Comparison of ENCODE assay signal across 8 mouse cellular contexts in the genomic region with DNA sequence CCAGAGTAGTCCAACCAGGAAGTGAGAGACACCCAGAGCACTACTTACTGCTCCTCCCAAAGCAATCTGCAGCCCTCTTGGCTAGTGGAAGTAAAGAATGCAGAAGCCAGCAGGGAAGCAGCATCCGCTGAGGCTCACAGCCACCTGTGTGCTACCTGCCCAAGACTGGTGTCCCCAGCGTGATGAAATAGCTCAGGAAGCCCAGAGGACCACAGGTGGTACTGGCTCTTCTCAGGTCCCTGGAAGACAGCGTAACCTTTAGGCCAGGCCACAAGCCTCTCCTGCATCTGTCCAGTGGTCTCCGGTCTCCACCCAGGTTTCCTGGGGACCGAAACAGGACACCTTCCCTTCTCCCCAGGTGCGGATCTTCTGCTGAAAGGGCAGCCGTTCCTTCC. TPM values are rescaled to one million over a fixed set of nuclear protein-coding genes. Genes with fewer than 3 reads are reported as not detected.
DNase-seq lines count a peak whose midpoint lies in the region; ATAC-seq lines count a peak whose summit lies in the region.

No protein-coding gene starts in this region.

- H3K4me2 ChIP-seq in forebrain, embryonic 16.5 days (ENCODE audit: low read length), result peak overlapping the region; percentile 71
- H3K4me2 ChIP-seq in liver, embryonic 16.5 days (ENCODE audit: low read depth, low read length), result peak overlapping the region; percentile 70

- H3K36me3 ChIP-seq in forebrain, embryonic 16.5 days (ENCODE audit: control insufficient read depth, insufficient read depth), result no peaks in the 10 kb centered on the region
- no peaks in the 10 kb centered on the region for H3K36me3 ChIP-seq in liver, embryonic 16.5 days (ENCODE audit: control insufficient read depth, insufficient read depth)

- no peaks in the 10 kb centered on the region for H3K27me3 ChIP-seq in forebrain, embryonic 16.5 days (replicated peaks; ENCODE audit: control insufficient read depth, insufficient read depth, low read length)
- no peaks in the 10 kb centered on the region for H3K27me3 ChIP-seq in liver, embryonic 16.5 days (ENCODE audit: control insufficient read depth, insufficient read depth, low read depth, low read length)

- peak; percentile 30 for DNase-seq in embryo, embryonic 9.5 days (ENCODE audit: extremely low spot score)
- no peak for DNase-seq in embryo, embryonic 10.5 days (ENCODE audit: low spot score)
- DNase-seq in brain, embryonic 18.5 days (ENCODE audit: low read depth, low spot score), result peak; percentile 14
- DNase-seq in kidney, adult 9 months, result peak; percentile 30
- no peak for DNase-seq in urinary bladder, postnatal 25 days (ENCODE audit: low spot score)

- WGBS in forebrain, embryonic 16.5 days, result 20% methylated on average over 7 of the region's 7 CpGs
- WGBS in liver, embryonic 16.5 days (ENCODE audit: insufficient replicate concordance), result 26% methylated on average over 7 of the region's 7 CpGs

- H3K4me1 ChIP-seq in forebrain, embryonic 16.5 days (replicated peaks; ENCODE audit: control insufficient read depth, insufficient read depth, low read length), result peaks cover 12% of the 10 kb centered on the region
- no peaks in the 10 kb centered on the region for H3K4me1 ChIP-seq in liver, embryonic 16.5 days (ENCODE audit: control insufficient read depth, low read depth, low read length)

- peak overlapping the region; percentile 67 for H3K9ac ChIP-seq in forebrain, embryonic 16.5 days (replicated peaks; ENCODE audit: low read depth, low read length)
- H3K9ac ChIP-seq in liver, embryonic 16.5 days (ENCODE audit: low read depth, low read length), result no peak overlapping the region; the same call in 1 of the 2 replicates

- ATAC-seq in forebrain, embryonic 16.5 days, result peak; percentile 13; the same call in 1 of the 2 replicates
- ATAC-seq in liver, embryonic 16.5 days (ENCODE audit: low read depth), result peak; percentile 7; the same call in 1 of the 2 replicates
- peak; percentile 11; the same call in 1 of the 2 replicates for ATAC-seq in neutrophil, adult 5-6 weeks (ENCODE audit: extremely low read depth, insufficient number of reproducible peaks, low FRiP score, poor library complexity, severe bottlenecking)

- H3K27ac ChIP-seq in forebrain, embryonic 16.5 days (ENCODE audit: low read length), result peak overlapping the region; percentile 65
- peak overlapping the region; percentile 48 for H3K27ac ChIP-seq in liver, embryonic 16.5 days (ENCODE audit: low read length)

- peak overlapping the region; percentile 79 for H3K4me3 ChIP-seq in forebrain, embryonic 16.5 days (replicated peaks; ENCODE audit: low read length)
- peak overlapping the region; percentile 63 for H3K4me3 ChIP-seq in liver, embryonic 16.5 days (ENCODE audit: low read depth, low read length)

- H3K9me3 ChIP-seq in forebrain, embryonic 16.5 days (ENCODE audit: control insufficient read depth, low read length), result no peaks in the 10 kb centered on the region
- no peaks in the 10 kb centered on the region for H3K9me3 ChIP-seq in liver, embryonic 16.5 days (replicated peaks; ENCODE audit: control insufficient read depth, low read length)

RNA-seq across cellular contexts. Expression of gene Slc16a7, which starts 0.8 kb away (rescaled TPM):
- polyA plus RNA-seq in forebrain, embryonic 16.5 days (2015; fragmentation: Nextera tagmentation; extraction: Ambion mirVana), result 9.3 and 10.2 TPM in 2 replicates
- 13.0 and 13.4 TPM in 2 replicates for polyA plus RNA-seq in liver, embryonic 16.5 days (2015; fragmentation: Nextera tagmentation; extraction: Ambion mirVana)
- total RNA-seq in neutrophil, adult 5-6 weeks (2017), result 12.9 and 14.1 TPM in 2 replicates

Comparison
In these comparisons a context has a peak if more than half of its experiments do, and no peak if none do; other contexts are left out.
1. DNase-seq: peak in embryo, embryonic 9.5 days (single experiment), brain, embryonic 18.5 days (single experiment) and kidney, adult 9 months (single experiment); none in embryo, embryonic 10.5 days (single experiment) and urinary bladder, postnatal 25 days (single experiment).
2. Peak in every context shown above with its lines, with median percentiles within 50 percentile points of each other: ATAC-seq.